Mouse (Mus musculus) embryonic facial prominence, embryonic 15.5 days (tissue): ENCODE results near the gene Camk2b. TPM values are rescaled to one million over a fixed set of nuclear protein-coding genes. Genes with fewer than 3 reads are reported as not detected.
"Not testable (repeated sequence)": the region's sequence is repeated elsewhere in the genome, so short reads cannot be mapped to it uniquely, and the experiment has no call there.

Source experiments
- ATAC-seq: fragments of 200-750 bp; cut with Nextera tagmentation; 2 replicates; pipeline ENCODE4 v1.8.0; 2017; ENCODE audit warnings: low read depth, moderate TSS enrichment; ENCODE audit not compliant: insufficient number of reproducible peaks, low FRiP score, low TSS enrichment
- H3K27ac ChIP-seq: fragments of 300-500 bp; sonication (generic); replicated peaks from 2 replicates; pipeline ENCODE4 v1.5.1; 2015; ENCODE audit warnings: mild to moderate bottlenecking, inconsistent platforms
- H3K27me3 ChIP-seq: fragments of 300-500 bp; sonication (generic); 2 replicates; pipeline ENCODE4 v1.6.1; 2015; ENCODE audit warnings: inconsistent platforms
- H3K36me3 ChIP-seq: fragments of 300-500 bp; sonication (generic); 2 replicates; pipeline ENCODE4 v1.6.1; 2015; ENCODE audit warnings: mild to moderate bottlenecking, inconsistent platforms
- H3K4me1 ChIP-seq: fragments of 300-500 bp; sonication (generic); 2 replicates; pipeline ENCODE4 v1.6.1; 2015; ENCODE audit warnings: inconsistent platforms
- H3K4me2 ChIP-seq: fragments of 300-500 bp; sonication (generic); replicated peaks from 2 replicates; pipeline ENCODE4 v1.6.1; 2015; ENCODE audit warnings: mild to moderate bottlenecking, inconsistent platforms
- H3K4me3 ChIP-seq: fragments of 300-500 bp; sonication (generic); replicated peaks from 2 replicates; pipeline ENCODE4 v1.5.1; 2015; ENCODE audit warnings: mild to moderate bottlenecking, inconsistent platforms
- H3K9ac ChIP-seq: fragments of 300-500 bp; sonication (generic); 2 replicates; pipeline ENCODE4 v1.6.1; 2015; ENCODE audit warnings: inconsistent platforms
- H3K9me3 ChIP-seq: fragments of 300-500 bp; sonication (generic); replicated peaks from 2 replicates; pipeline ENCODE4 v1.6.1; 2016; ENCODE audit warnings: inconsistent platforms
- WGBS: fragments of 180-500 bp; shearing (Covaris S2); methylation state at CpG from one replicate; pipeline ENCODE4 v1.1.7; 2015; 5-methylcytosine and 5-hydroxymethylcytosine counted together
- polyA plus RNA-seq: library from polyadenylated mRNA; unstranded; fragments of >200 nt; fragmentation: Nextera tagmentation; extraction: Ambion mirVana; gene quantifications from 2 replicates; pipeline ENCODE4 v1.2.1, GENCODE M21; 2015

Gene Camk2b
- polyA plus RNA-seq, 1 experiment from 2014 or later = 3.5 TPM

DNA sequence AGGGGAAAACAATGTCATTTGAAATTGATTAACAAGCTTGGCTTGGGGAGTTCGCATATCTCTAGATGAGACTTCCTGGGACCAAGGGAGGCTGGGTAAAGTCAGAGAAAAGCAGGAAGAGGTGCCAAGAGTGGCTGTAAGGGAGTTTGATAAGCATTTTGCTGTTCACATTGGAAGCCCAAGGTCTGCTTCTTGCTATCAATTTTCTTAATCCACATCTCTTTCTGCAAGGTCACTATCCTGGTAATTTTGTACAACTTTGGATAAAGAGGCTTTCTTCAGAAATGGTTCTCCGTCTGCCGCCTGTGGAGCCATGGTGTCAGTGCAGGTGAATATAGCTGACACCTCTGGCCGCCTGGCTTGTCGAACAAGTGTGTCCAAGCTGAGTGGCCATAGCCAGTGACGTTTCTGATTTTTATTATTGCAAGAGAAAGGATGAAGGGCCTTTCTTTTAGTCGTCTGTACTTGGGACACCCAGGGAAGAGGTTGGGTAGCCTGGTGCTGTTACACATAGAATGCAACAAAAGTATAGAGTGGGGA, 111.1 kb downstream of the Camk2b start:
- peak overlapping the region; percentile 68 for H3K4me3 ChIP-seq
- H3K9ac ChIP-seq = peak overlapping the region; percentile 67
- 5% methylated on average over 7 of the region's 7 CpGs for WGBS
- H3K4me1 ChIP-seq = peaks cover 26% of the 10 kb centered on the region
- ATAC-seq = peak; percentile 74
- H3K36me3 ChIP-seq = peaks cover 6% of the 10 kb centered on the region
- peak overlapping the region; percentile 72 for H3K4me2 ChIP-seq
- no peaks in the 10 kb centered on the region for H3K9me3 ChIP-seq
- no peaks in the 10 kb centered on the region for H3K27me3 ChIP-seq
- H3K27ac ChIP-seq = peak overlapping the region; percentile 96

DNA sequence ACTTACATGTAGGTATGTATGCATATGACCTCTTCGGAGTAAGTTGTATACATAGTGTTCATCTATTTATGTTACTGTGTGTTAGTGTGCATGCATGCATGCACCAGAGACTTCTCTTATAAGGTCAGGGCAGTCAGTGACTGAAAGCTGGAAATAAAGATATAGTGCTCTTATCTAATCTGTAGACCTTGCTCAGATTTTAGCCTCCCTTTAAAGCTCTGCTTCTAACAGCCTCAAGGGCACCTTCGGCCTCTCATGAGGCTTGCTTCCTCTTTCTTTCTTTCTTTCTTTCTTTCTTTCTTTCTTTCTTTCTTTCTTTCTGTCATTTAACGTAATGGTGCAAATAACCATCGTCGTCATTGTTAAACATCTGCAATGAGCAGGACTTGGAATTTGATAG, 111.7 kb downstream of the Camk2b start:
- Histone ChIP-seq H3K9ac (no peak overlapping the region), H3K27me3 (no peaks in the 10 kb centered on the region), H3K4me1 (peaks cover 28% of the 10 kb centered on the region), H3K36me3 (peaks cover 4% of the 10 kb centered on the region; the same call in 1 of the 2 replicates), H3K27ac (no peak overlapping the region), H3K9me3 (no peaks in the 10 kb centered on the region), H3K4me2 (no peak overlapping the region), H3K4me3 (no peak overlapping the region)
- 79% methylated on average over 5 of the region's 5 CpGs for WGBS
- no peak for ATAC-seq

DNA sequence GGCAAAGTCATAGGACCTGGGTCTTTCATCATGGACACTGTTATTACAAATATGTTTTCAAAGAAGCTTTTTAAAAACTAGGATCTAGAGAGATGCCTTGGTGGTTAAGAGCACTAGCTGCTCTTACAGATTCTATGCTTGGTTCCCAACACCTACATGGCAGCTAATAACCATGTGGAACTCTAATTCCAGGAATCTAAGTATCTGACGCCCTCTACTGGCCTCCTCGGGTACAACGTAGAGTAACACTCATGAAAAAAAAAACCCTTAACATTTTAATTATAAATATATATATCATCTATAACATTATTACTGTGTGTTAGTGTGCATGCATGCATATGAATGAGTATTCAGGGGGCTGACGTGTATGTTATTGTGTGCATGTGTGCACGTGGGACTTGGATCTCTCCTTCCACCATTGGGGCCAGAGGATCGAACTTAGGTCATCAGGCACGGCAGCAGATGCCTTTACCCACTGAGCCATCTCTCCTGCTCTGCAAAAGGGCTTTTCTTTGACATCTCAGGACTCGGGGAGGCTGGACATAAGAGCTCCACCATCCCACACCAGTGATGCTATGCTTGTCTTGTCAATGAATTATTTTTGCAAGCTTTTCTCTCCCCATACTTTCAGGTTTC, 112.9 kb downstream of the Camk2b start:
- H3K4me2 ChIP-seq = no peak overlapping the region
- H3K36me3 ChIP-seq = no peaks in the 10 kb centered on the region
- H3K4me1 ChIP-seq = peaks cover 38% of the 10 kb centered on the region
- no peak overlapping the region for H3K4me3 ChIP-seq
- H3K27ac ChIP-seq = no peak overlapping the region
- no peaks in the 10 kb centered on the region for H3K27me3 ChIP-seq
- no peaks in the 10 kb centered on the region for H3K9me3 ChIP-seq
- ATAC-seq = no peak
- H3K9ac ChIP-seq = no peak overlapping the region
- 32% methylated on average over 8 of the region's 8 CpGs for WGBS

DNA sequence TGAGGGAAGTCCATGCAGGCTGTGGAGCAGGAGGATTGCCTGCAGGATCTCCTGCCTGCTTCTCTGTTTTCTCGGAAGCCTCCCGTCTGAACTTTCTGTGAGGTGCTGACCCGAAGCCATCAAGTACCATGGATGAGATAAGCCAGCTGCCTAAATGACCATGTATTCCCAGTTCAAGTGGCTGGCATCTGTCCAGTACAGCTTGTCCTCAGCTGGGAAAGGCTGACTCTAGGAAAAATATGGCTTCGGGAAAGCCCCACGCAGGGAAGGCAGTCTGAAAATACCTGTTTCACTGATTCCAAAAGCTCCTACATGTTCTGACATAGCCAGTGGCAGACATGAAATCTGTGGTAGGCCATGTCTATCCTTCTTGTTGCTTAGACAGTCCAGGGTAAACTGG, 113.7 kb downstream of the Camk2b start:
- no peak overlapping the region for H3K4me2 ChIP-seq
- H3K9me3 ChIP-seq = no peaks in the 10 kb centered on the region
- H3K36me3 ChIP-seq = no peaks in the 10 kb centered on the region
- no peak overlapping the region for H3K4me3 ChIP-seq
- H3K27me3 ChIP-seq = no peaks in the 10 kb centered on the region
- no peak overlapping the region for H3K27ac ChIP-seq
- WGBS = 72% methylated on average over 5 of the region's 5 CpGs
- H3K9ac ChIP-seq = no peak overlapping the region
- peaks cover 38% of the 10 kb centered on the region for H3K4me1 ChIP-seq
- no peak for ATAC-seq

DNA sequence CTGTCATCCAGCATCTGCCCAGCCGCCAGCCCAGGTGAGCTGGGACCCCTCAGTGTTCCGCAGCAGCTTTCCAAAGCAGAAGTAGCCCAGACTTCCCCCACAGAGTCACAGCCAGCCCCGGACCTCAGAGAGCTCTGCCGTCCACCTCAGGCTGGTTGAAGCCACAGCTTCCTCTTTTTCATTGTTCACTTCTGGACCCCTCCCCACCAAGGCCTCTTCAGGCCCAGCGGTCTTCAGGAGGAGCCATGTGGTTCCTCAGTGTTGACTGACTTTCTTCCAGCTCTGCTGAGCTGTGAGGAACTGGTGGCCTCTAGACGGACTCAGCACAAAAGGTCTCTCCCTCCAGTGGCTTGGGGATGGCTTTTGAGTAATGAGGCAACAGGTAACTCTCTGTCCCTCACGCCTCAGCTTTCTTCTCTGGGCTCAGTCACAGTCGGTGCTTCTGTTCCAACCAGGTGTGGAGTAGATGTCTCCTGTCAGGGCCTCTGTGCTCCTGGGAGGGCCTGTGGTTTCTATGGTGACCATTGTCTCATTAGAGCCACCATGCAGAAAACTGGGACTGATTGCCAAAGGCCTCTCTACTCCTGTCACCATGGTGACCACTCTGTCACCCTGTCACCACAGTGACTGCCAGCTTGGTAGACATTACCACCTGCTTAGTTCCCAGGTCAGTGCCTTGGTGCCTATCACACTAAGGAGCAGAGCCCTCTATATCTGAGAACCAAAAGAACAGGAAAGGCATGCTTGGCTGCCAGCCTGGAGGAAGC, 116.4 kb downstream of the Camk2b start, which contains the start of gene Gck:
Gene Gck, minus strand, starts transcription at position 496 of the 767 bp plus-strand sequence.
- Histone ChIP-seq H3K4me2 (no peak within 1 kb of the TSS), H3K27me3 (no peaks in the 10 kb centered on the region), H3K9ac (no peak within 1 kb of the TSS), H3K9me3 (no peaks in the 10 kb centered on the region), H3K4me1 (peaks cover 20% of the 10 kb centered on the region), H3K4me3 (no peak within 1 kb of the TSS), H3K36me3 (no peaks in the 10 kb centered on the region), H3K27ac (peak within 1 kb of the TSS; percentile 53; the same call in 1 of the 2 replicates)
- WGBS = 67% methylated on average over 8 of the region's 8 CpGs
- peak; percentile 70; the same call in 1 of the 2 replicates for ATAC-seq

DNA sequence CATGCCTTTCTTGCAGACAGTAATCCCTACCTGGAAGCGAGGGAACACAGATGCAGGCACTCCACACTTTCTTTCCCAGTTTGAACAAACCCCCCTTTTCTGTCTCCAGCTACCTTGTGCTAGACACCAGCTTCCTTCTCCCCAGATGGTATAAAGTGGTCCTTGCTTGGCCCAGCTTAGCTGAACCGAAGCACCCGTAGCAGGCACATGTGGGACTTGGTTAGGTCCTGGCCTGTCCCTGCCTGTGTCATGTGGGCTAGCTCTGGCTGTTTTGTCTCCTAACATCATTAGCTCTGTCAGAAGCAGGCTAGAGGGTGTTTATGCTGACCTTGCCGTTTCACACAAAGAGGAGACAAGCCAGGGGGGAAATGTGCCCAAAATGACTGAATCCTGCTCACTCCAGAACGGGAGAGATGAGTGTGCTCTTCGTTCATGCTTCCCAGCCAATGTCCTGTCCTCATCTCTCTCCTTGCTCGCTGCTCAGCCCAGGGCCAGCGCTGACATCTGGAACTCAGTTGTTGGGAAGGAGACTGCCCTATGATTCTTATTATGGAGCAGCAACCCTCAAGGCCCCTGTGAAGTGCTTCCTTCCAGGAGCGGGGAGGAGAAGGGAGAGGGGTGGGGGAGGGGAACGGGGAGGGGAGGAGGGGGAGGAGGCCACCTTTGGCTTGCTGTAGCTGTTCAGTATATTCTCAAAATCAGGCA, 117.5 kb downstream of the Camk2b start:
- H3K9ac ChIP-seq = no peak overlapping the region
- H3K36me3 ChIP-seq = no peaks in the 10 kb centered on the region
- WGBS = 35% methylated on average over 10 of the region's 10 CpGs
- H3K27me3 ChIP-seq = no peaks in the 10 kb centered on the region
- peaks cover 16% of the 10 kb centered on the region for H3K4me1 ChIP-seq
- no peak overlapping the region for H3K4me2 ChIP-seq
- H3K4me3 ChIP-seq = no peak overlapping the region
- peak overlapping the region; percentile 53 for H3K27ac ChIP-seq
- no peaks in the 10 kb centered on the region for H3K9me3 ChIP-seq
- no peak for ATAC-seq

DNA sequence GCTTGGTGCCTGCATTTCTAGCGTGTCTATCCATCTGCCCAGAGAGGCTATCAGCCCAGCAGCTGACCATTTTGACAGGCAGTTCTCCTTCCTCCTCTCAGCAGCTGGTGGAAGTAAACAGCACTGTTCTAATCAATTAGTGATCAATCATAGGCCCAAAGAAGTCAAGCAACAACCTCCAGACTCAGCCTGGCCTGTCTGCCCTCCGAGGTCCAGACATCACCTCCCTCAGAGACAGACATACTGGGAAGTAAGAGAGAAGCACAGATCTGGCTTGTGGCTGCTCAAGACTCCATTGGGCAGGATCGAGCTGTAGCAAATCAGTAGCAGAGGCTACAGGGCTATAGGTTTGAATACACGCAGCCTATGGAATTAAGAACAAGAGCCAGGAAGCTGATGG, 118.4 kb downstream of the Camk2b start:
- no peak overlapping the region for H3K4me3 ChIP-seq
- no peaks in the 10 kb centered on the region for H3K9me3 ChIP-seq
- H3K9ac ChIP-seq = no peak overlapping the region
- 43% methylated on average over 4 of the region's 4 CpGs for WGBS
- H3K4me2 ChIP-seq = no peak overlapping the region
- no peaks in the 10 kb centered on the region for H3K27me3 ChIP-seq
- ATAC-seq = no peak
- H3K27ac ChIP-seq = no peak overlapping the region
- peaks cover 16% of the 10 kb centered on the region for H3K4me1 ChIP-seq
- no peaks in the 10 kb centered on the region for H3K36me3 ChIP-seq

DNA sequence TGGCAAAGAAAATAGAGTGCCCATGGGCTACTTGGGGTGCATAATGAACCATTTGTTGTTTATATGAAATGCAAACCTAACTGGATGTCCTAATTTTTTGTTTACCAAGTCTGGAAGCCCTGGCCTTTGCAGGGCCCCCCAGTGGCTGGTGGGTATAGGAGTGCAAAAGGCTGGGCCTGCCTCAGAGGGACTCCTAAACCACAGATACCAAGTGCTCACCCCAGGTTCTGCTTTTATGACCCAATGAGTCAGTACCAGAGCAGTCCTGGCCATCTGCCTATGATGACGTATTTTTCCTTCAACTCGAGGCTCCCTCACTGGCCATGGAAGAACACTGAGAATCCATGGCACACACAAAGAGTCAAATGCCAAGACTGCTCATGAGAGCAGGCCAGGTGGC, 121.1 kb downstream of the Camk2b start:
- H3K4me2 ChIP-seq = no peak overlapping the region
- H3K36me3 ChIP-seq = no peaks in the 10 kb centered on the region
- WGBS = 74% methylated on average over 2 of the region's 2 CpGs
- H3K9me3 ChIP-seq = no peaks in the 10 kb centered on the region
- H3K27me3 ChIP-seq = no peaks in the 10 kb centered on the region
- H3K4me3 ChIP-seq = no peak overlapping the region
- H3K9ac ChIP-seq = no peak overlapping the region
- peaks cover 16% of the 10 kb centered on the region for H3K4me1 ChIP-seq
- ATAC-seq = no peak
- H3K27ac ChIP-seq = no peak overlapping the region

DNA sequence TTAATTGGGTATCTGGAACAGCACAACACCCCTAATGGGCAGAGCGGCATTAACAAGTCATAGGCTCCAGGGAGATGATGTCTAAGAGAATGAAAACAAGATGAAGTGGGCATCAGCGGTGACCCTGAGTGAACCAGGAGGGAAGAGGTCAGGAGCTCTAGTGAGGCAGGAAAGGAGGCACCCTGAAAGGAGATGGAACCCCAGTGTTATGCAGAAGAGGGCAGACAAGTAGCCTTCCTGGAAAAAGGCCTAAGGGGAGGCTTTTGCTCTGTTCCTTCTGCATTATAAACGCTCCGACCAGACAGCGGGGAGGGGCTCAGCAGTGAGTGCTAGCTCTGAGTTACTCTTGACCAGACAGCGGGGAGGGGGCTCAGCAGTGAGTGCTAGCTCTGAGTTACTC, 123.2 kb downstream of the Camk2b start:
- Histone ChIP-seq H3K9ac (no peak overlapping the region), H3K27me3 (no peaks in the 10 kb centered on the region), H3K4me1 (no peaks in the 10 kb centered on the region), H3K36me3 (no peaks in the 10 kb centered on the region), H3K9me3 (no peaks in the 10 kb centered on the region), H3K27ac (no peak overlapping the region), H3K4me2 (no peak overlapping the region), H3K4me3 (no peak overlapping the region)
- WGBS = 54% methylated on average over 6 of the region's 6 CpGs
- no peak for ATAC-seq

DNA sequence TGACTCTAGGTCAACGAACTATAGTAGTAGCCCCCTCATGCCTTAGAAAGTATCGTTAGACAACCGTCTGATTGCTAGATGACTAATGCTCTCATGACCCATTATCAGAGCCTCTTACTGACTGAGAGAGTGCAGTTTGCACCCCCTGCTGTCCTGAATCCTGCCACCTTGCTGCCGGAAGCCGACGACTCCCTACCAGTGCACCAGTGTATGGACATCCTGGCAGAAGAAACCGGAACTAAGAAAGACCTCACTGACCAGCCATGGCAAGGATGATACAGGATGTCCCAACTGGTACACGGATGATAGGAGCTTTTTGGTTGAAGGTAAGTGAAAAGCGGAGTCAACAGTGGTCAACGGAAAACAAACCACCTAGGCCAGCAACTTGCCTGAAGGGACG, 131.6 kb downstream of the Camk2b start:
- 95% methylated on average over 11 of the region's 11 CpGs for WGBS
- not testable (repeated sequence) for H3K4me1 ChIP-seq, H3K4me2 ChIP-seq, ATAC-seq, H3K36me3 ChIP-seq, H3K27ac ChIP-seq, H3K27me3 ChIP-seq, H3K4me3 ChIP-seq, H3K9me3 ChIP-seq, H3K9ac ChIP-seq

DNA sequence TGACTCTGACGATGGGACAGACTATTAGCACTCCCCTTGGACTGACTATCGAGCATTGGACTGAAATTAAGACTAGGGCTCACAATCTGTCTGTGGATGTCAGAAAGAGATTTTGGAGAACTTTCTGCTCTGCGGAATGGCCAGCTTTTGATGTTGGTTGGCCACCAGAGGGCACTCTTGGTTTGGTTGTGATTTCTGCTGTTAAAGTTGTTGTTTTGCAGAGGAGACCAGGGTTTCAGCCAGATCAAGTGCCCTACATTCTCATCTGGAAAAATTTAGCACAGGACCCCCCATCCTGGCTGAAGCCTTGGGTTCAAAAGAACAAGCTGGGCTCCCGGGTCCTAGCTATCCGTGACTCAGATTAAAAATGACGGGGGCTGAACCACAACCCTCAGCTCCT, 134.2 kb downstream of the Camk2b start:
- not testable (repeated sequence) for ATAC-seq, H3K4me2 ChIP-seq, H3K27me3 ChIP-seq, H3K4me1 ChIP-seq, H3K9me3 ChIP-seq, H3K36me3 ChIP-seq, H3K9ac ChIP-seq, H3K4me3 ChIP-seq, H3K27ac ChIP-seq
- WGBS = 77% methylated on average over 6 of the region's 6 CpGs
